Mouse (Mus musculus): ENCODE measurements around the gene Abcg8. TPM values are rescaled to one million over a fixed set of nuclear protein-coding genes. Genes with fewer than 3 reads are reported as not detected.
A peak's percentile ranks its signal among the peaks of the same experiment; 100 is the strongest.

The Abcg8 gene
- 0.04 TPM in 1 of 2 replicates, not detected in the other for polyA plus RNA-seq (2012; rRNA removed)

GRCm38 (mm10) chr17:84675951-84676366 lies at the start of gene Abcg8:
TSS of gene Abcg8 (plus strand) at chr17:84676302.
- TF ChIP-seq CTCF (IDR thresholded peaks at IDR 0.05; ENCODE audit: extremely low read depth, insufficient read depth, low read length): no peak
- no peak for TF ChIP-seq POLR2A (IDR thresholded peaks at IDR 0.05; ENCODE audit: extremely low read depth, insufficient read depth, low read length)
- Histone ChIP-seq H3K4me1 (ENCODE audit: control insufficient read depth, insufficient read depth, low read length) (0 out of 2 replicates have a peak, but pooled peaks cover 2% of the 10 kb centered on the region), H3K27ac (ENCODE audit: insufficient read depth, low read length) (no peak within 1 kb of the TSS), H3K4me3 (ENCODE audit: insufficient read depth, low read length) (no peak within 1 kb of the TSS)

- Histone ChIP-seq H3K4me1 (ENCODE audit: control insufficient read depth, insufficient read depth, low read length) (no peaks in the 10 kb centered on the region; the same call in 1 of the 2 replicates), H3K4me3 (ENCODE audit: insufficient read depth, low read length) (peak overlapping the region; percentile 63), H3K27ac (ENCODE audit: insufficient read depth, low read length) (no peak overlapping the region)
- TF ChIP-seq CTCF (IDR thresholded peaks at IDR 0.05; ENCODE audit: extremely low read depth, insufficient read depth, low read length) (no peak), POLR2A (IDR thresholded peaks at IDR 0.05; ENCODE audit: extremely low read depth, insufficient read depth, low read length) (no peak)
Measured at GRCm38 (mm10) chr17:84626857-84627305, 49.2 kb upstream of the Abcg8 start.

- H3K4me1 ChIP-seq (ENCODE audit: control insufficient read depth, insufficient read depth, low read length): no peaks in the 10 kb centered on the region; the same call in 1 of the 2 replicates
- no peak overlapping the region for H3K27ac ChIP-seq (ENCODE audit: insufficient read depth, low read length)
- no peak overlapping the region for H3K4me3 ChIP-seq (ENCODE audit: insufficient read depth, low read length)
- TF ChIP-seq CTCF (IDR thresholded peaks at IDR 0.05; ENCODE audit: extremely low read depth, insufficient read depth, low read length) (no peak), POLR2A (IDR thresholded peaks at IDR 0.05; ENCODE audit: extremely low read depth, insufficient read depth, low read length) (no peak)
Measured at GRCm38 (mm10) chr17:84627721-84628120, 48.4 kb upstream of the Abcg8 start.

DNA sequence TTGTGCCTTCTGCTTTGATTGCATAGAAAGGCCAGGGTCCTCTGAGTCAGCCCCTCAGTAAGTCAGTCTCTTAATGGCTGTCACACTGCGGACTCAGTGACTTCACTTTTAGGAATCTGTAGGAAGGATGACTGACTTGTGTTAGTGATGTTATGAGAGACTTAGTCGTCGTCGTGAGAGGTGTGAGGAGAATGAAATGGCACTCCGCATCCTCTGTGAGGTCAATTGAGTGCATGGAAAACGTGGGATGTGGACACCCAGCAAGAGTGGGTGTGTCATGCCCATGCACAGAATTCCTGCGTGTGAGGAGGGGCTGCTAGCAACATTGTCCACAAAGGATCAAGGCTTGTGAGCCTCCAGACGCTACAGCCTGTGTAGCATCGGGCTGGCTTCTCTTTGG lies 47.5 kb upstream of the Abcg8 start:
- Histone ChIP-seq H3K4me3 (ENCODE audit: insufficient read depth, low read length) (no peak overlapping the region), H3K4me1 (ENCODE audit: control insufficient read depth, insufficient read depth, low read length) (no peaks in the 10 kb centered on the region; the same call in 1 of the 2 replicates), H3K27ac (ENCODE audit: insufficient read depth, low read length) (no peak overlapping the region)
- TF ChIP-seq POLR2A (IDR thresholded peaks at IDR 0.05; ENCODE audit: extremely low read depth, insufficient read depth, low read length) (no peak), CTCF (IDR thresholded peaks at IDR 0.05; ENCODE audit: extremely low read depth, insufficient read depth, low read length) (no peak)

DNA sequence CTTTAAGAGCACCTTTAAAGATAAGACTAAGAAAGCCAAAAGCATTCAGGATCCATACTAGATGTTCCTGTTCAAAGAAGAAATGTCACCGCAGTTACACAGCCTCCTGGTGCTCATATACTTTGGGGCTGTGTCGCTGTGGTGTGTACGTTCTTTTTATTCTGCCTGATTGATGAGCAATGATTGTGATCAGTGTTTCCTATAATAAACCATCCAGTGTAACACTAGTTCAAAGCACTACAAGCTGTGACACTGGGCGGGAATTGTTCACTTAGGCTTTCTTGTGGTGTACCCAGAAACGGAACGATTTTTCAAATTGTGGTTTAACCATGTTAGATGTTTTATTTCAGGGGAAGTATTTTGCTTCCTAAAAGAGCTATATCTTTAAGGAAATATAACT lies 44.3 kb upstream of the Abcg8 start:
- no peak overlapping the region for H3K27ac ChIP-seq (ENCODE audit: insufficient read depth, low read length)
- TF ChIP-seq POLR2A (IDR thresholded peaks at IDR 0.05; ENCODE audit: extremely low read depth, insufficient read depth, low read length): no peak
- no peak for TF ChIP-seq CTCF (IDR thresholded peaks at IDR 0.05; ENCODE audit: extremely low read depth, insufficient read depth, low read length)
- no peaks in the 10 kb centered on the region; the same call in 1 of the 2 replicates for H3K4me1 ChIP-seq (ENCODE audit: control insufficient read depth, insufficient read depth, low read length)
- no peak overlapping the region for H3K4me3 ChIP-seq (ENCODE audit: insufficient read depth, low read length)

DNA sequence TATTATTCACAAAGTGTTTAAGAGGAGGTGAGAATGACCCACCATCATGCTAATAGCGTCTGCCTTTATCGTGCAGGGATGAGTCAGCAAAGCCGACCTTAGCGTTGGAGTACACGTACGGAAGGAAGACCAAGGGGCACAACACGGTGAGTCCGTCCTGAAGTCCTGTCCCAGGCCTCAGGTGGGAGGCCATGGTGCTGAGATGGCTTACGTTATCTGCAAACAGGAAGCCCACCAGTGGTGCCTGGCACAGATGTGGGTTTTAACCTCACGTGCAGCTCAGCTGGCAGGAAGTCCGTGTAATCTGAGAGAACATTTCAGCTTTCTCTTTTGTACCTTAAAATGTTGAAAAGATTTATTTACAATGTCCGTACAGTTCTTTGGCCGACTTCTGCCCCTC lies 42.7 kb upstream of the Abcg8 start:
- no peak overlapping the region for H3K4me3 ChIP-seq (ENCODE audit: insufficient read depth, low read length)
- no peak for TF ChIP-seq POLR2A (IDR thresholded peaks at IDR 0.05; ENCODE audit: extremely low read depth, insufficient read depth, low read length)
- no peak for TF ChIP-seq CTCF (IDR thresholded peaks at IDR 0.05; ENCODE audit: extremely low read depth, insufficient read depth, low read length)
- H3K4me1 ChIP-seq (ENCODE audit: control insufficient read depth, insufficient read depth, low read length): no peaks in the 10 kb centered on the region
- H3K27ac ChIP-seq (ENCODE audit: insufficient read depth, low read length): no peak overlapping the region

GRCm38 (mm10) chr17:84636328-84636727 lies 39.8 kb upstream of the Abcg8 start:
- H3K4me1 ChIP-seq (ENCODE audit: control insufficient read depth, insufficient read depth, low read length): no peaks in the 10 kb centered on the region
- no peak overlapping the region for H3K4me3 ChIP-seq (ENCODE audit: insufficient read depth, low read length)
- no peak overlapping the region for H3K27ac ChIP-seq (ENCODE audit: insufficient read depth, low read length)
- TF ChIP-seq CTCF (IDR thresholded peaks at IDR 0.05; ENCODE audit: extremely low read depth, insufficient read depth, low read length) (no peak), POLR2A (IDR thresholded peaks at IDR 0.05; ENCODE audit: extremely low read depth, insufficient read depth, low read length) (no peak)

DNA sequence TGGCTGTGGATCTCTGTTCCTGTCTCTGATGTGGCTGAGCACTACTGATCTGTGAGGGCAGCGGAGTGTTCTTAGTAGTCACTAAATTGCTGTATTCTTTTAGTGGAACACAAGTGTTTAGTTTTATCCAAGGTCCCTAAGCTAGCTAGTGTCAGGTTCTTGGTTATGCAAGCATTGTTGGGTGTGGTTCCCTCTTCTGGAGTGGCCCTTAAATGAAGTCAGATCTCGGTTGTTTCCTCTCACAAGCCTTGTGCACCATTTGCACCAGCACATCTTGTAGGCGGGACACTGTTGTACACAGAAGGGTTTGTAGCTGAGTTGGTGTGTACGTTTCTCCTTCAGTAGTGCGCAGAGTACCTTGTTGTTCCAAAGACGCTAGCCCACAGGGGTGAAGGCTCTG lies 38.1 kb upstream of the Abcg8 start:
- H3K4me3 ChIP-seq (ENCODE audit: insufficient read depth, low read length): no peak overlapping the region
- peaks cover 4% of the 10 kb centered on the region; the same call in 1 of the 2 replicates for H3K4me1 ChIP-seq (ENCODE audit: control insufficient read depth, insufficient read depth, low read length)
- H3K27ac ChIP-seq (ENCODE audit: insufficient read depth, low read length): no peak overlapping the region
- no peak for TF ChIP-seq POLR2A (IDR thresholded peaks at IDR 0.05; ENCODE audit: extremely low read depth, insufficient read depth, low read length)
- TF ChIP-seq CTCF (IDR thresholded peaks at IDR 0.05; ENCODE audit: extremely low read depth, insufficient read depth, low read length): no peak

- Histone ChIP-seq H3K4me1 (ENCODE audit: control insufficient read depth, insufficient read depth, low read length) (peaks cover 4% of the 10 kb centered on the region; the same call in 1 of the 2 replicates), H3K27ac (ENCODE audit: insufficient read depth, low read length) (no peak overlapping the region), H3K4me3 (ENCODE audit: insufficient read depth, low read length) (no peak overlapping the region)
- no peak for TF ChIP-seq POLR2A (IDR thresholded peaks at IDR 0.05; ENCODE audit: extremely low read depth, insufficient read depth, low read length)
- TF ChIP-seq CTCF (IDR thresholded peaks at IDR 0.05; ENCODE audit: extremely low read depth, insufficient read depth, low read length): no peak
Measured at GRCm38 (mm10) chr17:84639796-84640378, 36.2 kb upstream of the Abcg8 start.

DNA sequence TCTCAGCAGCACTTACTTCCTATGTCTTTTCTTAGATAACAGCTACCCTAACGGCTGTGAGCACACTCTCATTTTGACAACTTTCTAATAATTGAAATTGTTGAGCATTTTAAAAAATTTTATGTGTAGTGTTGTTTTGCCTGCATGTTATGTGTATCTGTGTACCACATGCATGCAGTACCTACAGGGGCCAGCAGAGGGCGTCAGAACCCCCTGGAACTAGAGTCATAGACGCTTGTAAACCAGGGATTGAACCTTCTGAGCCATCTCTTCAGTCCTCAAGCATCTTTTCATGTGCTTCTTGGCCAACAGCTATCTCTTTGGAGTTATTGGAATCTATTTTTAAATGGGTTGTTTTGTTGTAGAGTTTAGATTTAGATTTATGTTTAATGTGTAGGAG lies 34.2 kb upstream of the Abcg8 start:
- Histone ChIP-seq H3K4me3 (ENCODE audit: insufficient read depth, low read length) (no peak overlapping the region), H3K27ac (ENCODE audit: insufficient read depth, low read length) (no peak overlapping the region), H3K4me1 (ENCODE audit: control insufficient read depth, insufficient read depth, low read length) (peaks cover 7% of the 10 kb centered on the region; the same call in 1 of the 2 replicates)
- TF ChIP-seq POLR2A (IDR thresholded peaks at IDR 0.05; ENCODE audit: extremely low read depth, insufficient read depth, low read length) (no peak), CTCF (IDR thresholded peaks at IDR 0.05; ENCODE audit: extremely low read depth, insufficient read depth, low read length) (peak; percentile 62)
